8 mouse cellular contexts compared by ENCODE assay signal in genomic region chr5:134704157-134704556, GRCm38 (mm10). TPM values are rescaled to one million over a fixed set of nuclear protein-coding genes. Genes with fewer than 3 reads are reported as not detected.
DNase-seq lines count a peak whose midpoint lies in the region; ATAC-seq lines count a peak whose summit lies in the region.

No protein-coding gene starts in this region.

- H3K4me3 ChIP-seq in kidney, embryonic 14.5 days (ENCODE audit: low read length): no peak overlapping the region

- H3K4me1 ChIP-seq in kidney, embryonic 14.5 days (ENCODE audit: control insufficient read depth, insufficient read depth, low read length): no peaks in the 10 kb centered on the region

- ATAC-seq in kidney, embryonic 14.5 days (ENCODE audit: low FRiP score, low TSS enrichment): peak; percentile 73
- peak; percentile 82 for ATAC-seq in monocyte, adult 5-6 weeks (replicated peaks; ENCODE audit: insufficient number of reproducible peaks, low FRiP score, low TSS enrichment, poor library complexity, severe bottlenecking)

- H3K9ac ChIP-seq in kidney, embryonic 14.5 days (ENCODE audit: low read depth, low read length): no peak overlapping the region

- no peaks in the 10 kb centered on the region for H3K36me3 ChIP-seq in kidney, embryonic 14.5 days (ENCODE audit: control insufficient read depth, insufficient read depth, low read length)

- no peaks in the 10 kb centered on the region; the same call in 1 of the 2 replicates for H3K9me3 ChIP-seq in kidney, embryonic 14.5 days (ENCODE audit: control insufficient read depth, low read length)

- H3K4me2 ChIP-seq in kidney, embryonic 14.5 days (replicated peaks; ENCODE audit: low read depth, low read length): no peak overlapping the region

- no peaks in the 10 kb centered on the region for H3K27me3 ChIP-seq in kidney, embryonic 14.5 days (ENCODE audit: control insufficient read depth, insufficient read depth, low read length)

- no peak overlapping the region for H3K27ac ChIP-seq in kidney, embryonic 14.5 days (ENCODE audit: low read depth, low read length)

- DNase-seq in urinary bladder, adult 18-20 months (ENCODE audit: low spot score in 2 of 2): peak; percentile 51 to 69
- no peak for DNase-seq in urinary bladder, postnatal 10 days (ENCODE audit: low spot score)
- DNase-seq in embryo, embryonic 11.5 days (ENCODE audit: low read depth, low spot score): peak; percentile 57
- DNase-seq in heart, adult 8-10 months (ENCODE audit: low spot score): peak; percentile 80
- DNase-seq in liver: peak; percentile 73
- DNase-seq in spleen, postnatal 36 days (ENCODE audit: low spot score in 2 of 2): peak; percentile 64 to 76

RNA-seq across cellular contexts. Expression of gene Limk1, which starts 15.8 kb away (rescaled TPM):
- 1 to 10 TPM; 3.8 to 5.1 (median 4.0) TPM for total RNA-seq in heart, adult 8-10 months (2022)
- polyA plus RNA-seq in kidney, embryonic 14.5 days (2014; fragmentation: Nextera tagmentation; extraction: Ambion mirVana): 6.7 and 9.1 TPM in 2 replicates
- 5.1 to 31.9 TPM (median 6.9 TPM) in 3 replicates for total RNA-seq in monocyte, adult 5-6 weeks (2017)

RNA-seq across cellular contexts. Expression of gene Eln, which starts 43.0 kb away (rescaled TPM):
- total RNA-seq in heart, adult 8-10 months (2022): 10 to 100 TPM; 14.7 to 26.2 (median 17.6) TPM
- polyA plus RNA-seq in kidney, embryonic 14.5 days (2014; fragmentation: Nextera tagmentation; extraction: Ambion mirVana): 7.7 and 9.5 TPM in 2 replicates
- not detected in 3 replicates for total RNA-seq in monocyte, adult 5-6 weeks (2017)

Comparison
In these comparisons a context has a peak if more than half of its experiments do, and no peak if none do; other contexts are left out.
1. RNA of gene Eln, which starts 43.0 kb away (total RNA-seq): 14.7 to 26.2 TPM in heart, adult 8-10 months; not detected in monocyte, adult 5-6 weeks; every median in the first group is over 10 times any median in the second.